ENCODE assay signal across 9 mouse cellular contexts in the genomic region with DNA sequence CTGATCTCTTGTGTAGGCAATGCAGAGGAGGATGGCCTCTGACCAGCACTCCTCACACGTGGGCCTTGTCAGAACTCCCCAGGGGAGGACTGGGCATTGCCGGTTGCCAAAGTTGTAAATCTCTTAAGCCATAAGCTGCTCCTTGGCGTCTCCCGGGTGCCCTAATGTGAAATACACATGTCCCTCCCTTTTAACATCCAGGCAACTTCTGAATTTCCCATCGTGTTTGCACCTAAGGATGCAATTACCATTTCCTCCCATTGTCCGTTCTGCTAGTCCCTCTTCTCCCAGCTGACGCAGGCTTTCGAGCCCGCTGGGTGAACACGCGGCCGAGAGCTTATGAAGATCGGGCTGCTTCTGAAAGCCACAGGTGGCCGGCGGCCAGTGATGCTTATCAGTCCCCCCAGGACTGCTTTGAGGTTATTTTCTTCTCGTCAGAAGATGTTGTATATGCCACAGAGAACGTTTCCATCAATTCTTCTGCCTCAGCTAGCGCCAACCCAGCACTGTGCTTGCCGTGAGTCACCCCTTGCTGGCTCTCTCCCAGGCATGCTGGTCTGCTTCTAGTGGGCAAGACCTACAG. TPM values are rescaled to one million over a fixed set of nuclear protein-coding genes. Genes with fewer than 3 reads are reported as not detected.
DNase-seq lines count a peak whose midpoint lies in the region; ATAC-seq and TF ChIP-seq lines count a peak whose summit lies in the region.
"Had no signal": no experiment of that assay in that cellular context is flagged by ENCODE, and none has a peak within 500 bp of the region (broad histone marks: within the 10 kb centered on the region; RNA-seq: fewer than 3 reads in every experiment).

No protein-coding gene starts in this region.

- no peak overlapping the region for H3K9ac ChIP-seq in midbrain, postnatal 0 days (replicated peaks; ENCODE audit: low read length, poor library complexity, severe bottlenecking)
- H3K9ac ChIP-seq in midbrain, embryonic 13.5 days (replicated peaks) = no peak overlapping the region
- no peak overlapping the region for H3K9ac ChIP-seq in kidney, embryonic 14.5 days (ENCODE audit: low read depth, low read length)

- no peak overlapping the region for H3K27ac ChIP-seq in midbrain, postnatal 0 days (ENCODE audit: low read depth, low read length)
- H3K27ac ChIP-seq in midbrain, embryonic 13.5 days = no peak overlapping the region
- H3K27ac ChIP-seq in kidney, embryonic 14.5 days (ENCODE audit: low read depth, low read length) = no peak overlapping the region

- ATAC-seq in midbrain, postnatal 0 days (ENCODE audit: low FRiP score) = no peak
- no peak for ATAC-seq in midbrain, embryonic 13.5 days
- peak; percentile 90 for ATAC-seq in kidney, embryonic 14.5 days (ENCODE audit: low FRiP score, low TSS enrichment)
- ATAC-seq in megakaryocyte-erythroid progenitor cell, adult 5-6 weeks (replicated peaks; ENCODE audit: low FRiP score, low TSS enrichment, poor library complexity, severe bottlenecking) = peak; percentile 44

- DNase-seq in midbrain, postnatal 0 days (ENCODE audit: low spot score) = peak; percentile 36
- DNase-seq in gastrocnemius, adult 18-20 months (ENCODE audit: low spot score) = peak; percentile 53
- no peak for DNase-seq in yolk sac, embryonic 10.5 days (ENCODE audit: low spot score)
- no peak for DNase-seq in right cerebral cortex, postnatal 36 days (ENCODE audit: low spot score in 2 of 2)
- DNase-seq in thymus, postnatal 25 days = no peak

- no peaks in the 10 kb centered on the region for H3K27me3 ChIP-seq in midbrain, postnatal 0 days (ENCODE audit: insufficient read depth, low read length)
- no peaks in the 10 kb centered on the region for H3K27me3 ChIP-seq in midbrain, embryonic 13.5 days
- no peaks in the 10 kb centered on the region for H3K27me3 ChIP-seq in kidney, embryonic 14.5 days (ENCODE audit: control insufficient read depth, insufficient read depth, low read length)

- H3K4me3 ChIP-seq in midbrain, postnatal 0 days (ENCODE audit: low read depth, low read length) = no peak overlapping the region
- H3K4me3 ChIP-seq in midbrain, embryonic 13.5 days (replicated peaks) = no peak overlapping the region
- H3K4me3 ChIP-seq in kidney, embryonic 14.5 days (ENCODE audit: low read length) = no peak overlapping the region
- H3K4me3 ChIP-seq: megakaryocyte, embryonic 14.5 days had no signal

- no peaks in the 10 kb centered on the region for H3K9me3 ChIP-seq in midbrain, postnatal 0 days (ENCODE audit: low read length)
- H3K9me3 ChIP-seq in midbrain, embryonic 13.5 days = no peaks in the 10 kb centered on the region
- H3K9me3 ChIP-seq in kidney, embryonic 14.5 days (ENCODE audit: control insufficient read depth, low read length) = no peaks in the 10 kb centered on the region

- peaks cover 12% of the 10 kb centered on the region; the same call in 1 of the 2 replicates for H3K36me3 ChIP-seq in midbrain, postnatal 0 days (ENCODE audit: insufficient read depth, low read length)
- H3K36me3 ChIP-seq in midbrain, embryonic 13.5 days = peaks cover 26% of the 10 kb centered on the region
- no peaks in the 10 kb centered on the region; the same call in 1 of the 2 replicates for H3K36me3 ChIP-seq in kidney, embryonic 14.5 days (ENCODE audit: control insufficient read depth, insufficient read depth, low read length)

- WGBS in midbrain, postnatal 0 days = 49% methylated on average over 19 of the region's 19 CpGs
- 56% methylated on average over 19 of the region's 19 CpGs for WGBS in midbrain, embryonic 13.5 days
- WGBS in kidney, embryonic 14.5 days = 18% methylated on average over 19 of the region's 19 CpGs

- no peaks in the 10 kb centered on the region for H3K4me1 ChIP-seq in midbrain, postnatal 0 days (ENCODE audit: insufficient read depth, low read length)
- no peaks in the 10 kb centered on the region for H3K4me1 ChIP-seq in midbrain, embryonic 13.5 days (replicated peaks)
- 0 out of 2 replicates have a peak, but pooled peaks cover 4% of the 10 kb centered on the region for H3K4me1 ChIP-seq in kidney, embryonic 14.5 days (ENCODE audit: control insufficient read depth, insufficient read depth, low read length)

- no peak overlapping the region for H3K4me2 ChIP-seq in midbrain, postnatal 0 days (ENCODE audit: low read depth, low read length, poor library complexity, severe bottlenecking)
- no peak overlapping the region for H3K4me2 ChIP-seq in midbrain, embryonic 13.5 days (replicated peaks)
- H3K4me2 ChIP-seq in kidney, embryonic 14.5 days (replicated peaks; ENCODE audit: low read depth, low read length) = no peak overlapping the region

- TF ChIP-seq CTCF in midbrain, postnatal 0 days (IDR thresholded peaks at IDR 0.05) = no peak

RNA-seq across cellular contexts. Expression of a gene that starts 41.6 kb away (rescaled TPM):
- total RNA-seq in midbrain, postnatal 0 days (2014; rRNA removed) = 2.2 and 13.2 TPM in 2 replicates
- 0.63 and 1.1 TPM in 2 replicates for polyA plus RNA-seq in midbrain, postnatal 0 days (2015; fragmentation: Nextera tagmentation; extraction: Ambion mirVana)
- 1.7 and 1.8 TPM in 2 replicates for polyA plus RNA-seq in midbrain, embryonic 13.5 days (2015; fragmentation: Nextera tagmentation; extraction: Ambion mirVana)
- 100 to 1,000 TPM; 212 to 215 TPM for total RNA-seq in gastrocnemius, adult 18-20 months (2021)
- polyA plus RNA-seq in kidney, embryonic 14.5 days (2014; fragmentation: Nextera tagmentation; extraction: Ambion mirVana) = 2.8 and 5.5 TPM in 2 replicates
- 441 and 451 TPM in 2 replicates for total RNA-seq in megakaryocyte-erythroid progenitor cell, adult 5-6 weeks (2014; fragmentation: Nextera tagmentation)
- total RNA-seq in megakaryocyte-erythroid progenitor cell, adult 5-6 weeks (2017) = 409 and 437 TPM in 2 replicates

Comparison
In these comparisons a context has a peak if more than half of its experiments do, and no peak if none do; other contexts are left out.
1. ATAC-seq: peak in kidney, embryonic 14.5 days (single experiment) and megakaryocyte-erythroid progenitor cell, adult 5-6 weeks (single experiment); none in midbrain, postnatal 0 days (single experiment) and midbrain, embryonic 13.5 days (single experiment).
2. DNase-seq: peak in midbrain, postnatal 0 days (single experiment) and gastrocnemius, adult 18-20 months (single experiment); none in yolk sac, embryonic 10.5 days (single experiment), right cerebral cortex, postnatal 36 days (0 of 2) and thymus, postnatal 25 days (single experiment).
3. RNA of a gene that starts 41.6 kb away (total RNA-seq): 409 to 451 TPM in megakaryocyte-erythroid progenitor cell, adult 5-6 weeks and 212 to 215 TPM in gastrocnemius, adult 18-20 months; 2.2 to 13.2 TPM in midbrain, postnatal 0 days; every median in the first group is over 10 times any median in the second.